Mouse (Mus musculus) olfactory bulb, adult 2 months (tissue): ENCODE results near the gene Tmem45a.

Experiments used
- CTCF ChIP-seq: fragments of 200-500 bp; IDR thresholded peaks from 2 replicates; pipeline ENCODE4 v1.5.1; 2012; ENCODE audit warnings: low read depth, mild to moderate bottlenecking, low read length, moderate library complexity; ENCODE audit not compliant: insufficient read depth
- POLR2A ChIP-seq: fragments of 200-500 bp; IDR thresholded peaks from 2 replicates; pipeline ENCODE4 v1.6.1; 2012; ENCODE audit warnings: mild to moderate bottlenecking, low read depth, low read length, moderate library complexity; ENCODE audit not compliant: insufficient read depth

- TF ChIP-seq CTCF (no peak), POLR2A (no peak)
These were observed 700 bp upstream of the Tmem45a start for GRCm38 (mm10) chr16:56886616-56887116.
